8 mouse cellular contexts compared by ENCODE assay signal in the genomic region with DNA sequence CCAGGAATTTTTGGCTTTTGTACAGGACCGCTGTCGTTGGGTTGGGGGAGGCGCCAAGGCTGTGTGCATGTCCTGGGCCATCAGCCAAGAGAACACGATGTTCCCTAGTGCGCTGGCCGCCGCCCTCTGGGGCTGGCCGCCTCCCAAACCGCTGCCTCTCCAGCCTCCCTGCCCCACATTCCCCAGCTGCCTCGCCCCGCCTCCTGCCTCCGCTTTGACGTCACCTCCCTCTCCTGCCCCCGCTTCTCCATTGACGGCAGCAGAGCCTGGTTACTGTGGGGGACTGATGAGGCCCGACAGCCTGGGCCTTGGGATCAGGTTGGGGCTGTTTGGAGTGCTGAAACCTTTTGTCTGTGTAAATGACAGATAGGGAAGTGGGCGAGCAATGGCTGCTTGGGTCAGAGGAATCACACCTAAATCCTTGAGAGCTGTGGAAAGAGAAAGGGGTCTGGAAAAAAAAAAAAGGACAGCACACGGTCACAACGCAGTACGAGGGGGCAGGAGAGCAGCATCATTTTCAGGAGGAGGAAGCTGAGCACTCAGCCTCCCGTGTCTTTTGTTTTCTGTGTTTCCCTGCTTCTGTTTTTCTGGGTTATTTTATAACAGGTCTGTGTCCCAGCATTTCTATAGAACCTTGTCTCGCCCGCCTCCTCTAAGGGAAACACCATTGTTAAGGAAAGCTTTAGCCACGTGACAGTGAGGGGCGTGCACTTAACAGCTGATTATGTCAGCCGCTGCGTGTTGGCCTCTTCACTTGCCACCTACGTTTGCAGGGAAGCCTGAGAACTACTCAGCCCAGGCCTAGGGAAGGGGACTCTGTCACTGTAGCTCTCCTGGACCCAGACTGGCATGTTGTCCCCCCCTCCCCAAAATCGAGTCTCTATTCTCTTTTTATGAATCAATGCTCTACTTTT. TPM values are rescaled to one million over a fixed set of nuclear protein-coding genes. Genes with fewer than 3 reads are reported as not detected.
DNase-seq lines count a peak whose midpoint lies in the region; ATAC-seq and TF ChIP-seq lines count a peak whose summit lies in the region.

No protein-coding gene starts in this region.

- WGBS in forebrain, embryonic 11.5 days = 1% methylated on average over 29 of the region's 29 CpGs
- 2% methylated on average over 29 of the region's 29 CpGs for WGBS in heart, embryonic 16.5 days
- WGBS in liver, embryonic 15.5 days (ENCODE audit: insufficient replicate concordance) = 2% methylated on average over 29 of the region's 29 CpGs
- WGBS in neural tube, embryonic 11.5 days = 3% methylated on average over 27 of the region's 29 CpGs
- under 1% methylated on average over 29 of the region's 29 CpGs for WGBS in stomach, postnatal 0 days

- TF ChIP-seq EP300 in stomach, postnatal 0 days (optimal IDR thresholded peaks at IDR 0.05) = peak; percentile 99

- peak overlapping the region; percentile 59 for H3K4me2 ChIP-seq in forebrain, embryonic 11.5 days (ENCODE audit: low read depth, low read length, severe bottlenecking)
- peak overlapping the region; percentile 98 for H3K4me2 ChIP-seq in heart, embryonic 16.5 days (ENCODE audit: low read depth, low read length)
- H3K4me2 ChIP-seq in liver, embryonic 15.5 days = peak overlapping the region; percentile 94
- H3K4me2 ChIP-seq in neural tube, embryonic 11.5 days (ENCODE audit: low read depth) = peak overlapping the region; percentile 41
- peak overlapping the region; percentile 70 for H3K4me2 ChIP-seq in stomach, postnatal 0 days (replicated peaks; ENCODE audit: low read depth)

- peak overlapping the region; percentile 68 for H3K4me3 ChIP-seq in brown adipose tissue, adult 24 weeks (ENCODE audit: insufficient read depth, low read depth, low read length)
- peak overlapping the region; percentile 22 for H3K4me3 ChIP-seq in forebrain, embryonic 11.5 days (ENCODE audit: low read depth, low read length)
- peak overlapping the region; percentile 76 for H3K4me3 ChIP-seq in heart, embryonic 16.5 days (ENCODE audit: low read length)
- peak overlapping the region; percentile 67 for H3K4me3 ChIP-seq in liver, embryonic 15.5 days (replicated peaks)
- peak overlapping the region; percentile 25 for H3K4me3 ChIP-seq in neural tube, embryonic 11.5 days (ENCODE audit: low read depth, low read length)
- peak overlapping the region; percentile 91 for H3K4me3 ChIP-seq in stomach, postnatal 0 days (ENCODE audit: low read depth, low read length)

- no peaks in the 10 kb centered on the region for H3K27me3 ChIP-seq in forebrain, embryonic 11.5 days (ENCODE audit: control insufficient read depth, insufficient read depth, low read length)
- no peaks in the 10 kb centered on the region for H3K27me3 ChIP-seq in heart, embryonic 16.5 days (ENCODE audit: control insufficient read depth, insufficient read depth, low read length)
- H3K27me3 ChIP-seq in liver, embryonic 15.5 days = no peaks in the 10 kb centered on the region
- H3K27me3 ChIP-seq in neural tube, embryonic 11.5 days (ENCODE audit: control insufficient read depth, insufficient read depth, low read length) = no peaks in the 10 kb centered on the region
- H3K27me3 ChIP-seq in stomach, postnatal 0 days (ENCODE audit: control insufficient read depth, insufficient read depth, low read length) = no peaks in the 10 kb centered on the region

- DNase-seq in CD4-positive helper T cell, adult 2 months (ENCODE audit: low read depth, low spot score) = peak; percentile 93
- DNase-seq in forebrain, embryonic 11.5 days (ENCODE audit: low spot score) = peak; percentile 93
- peak; percentile 100 for DNase-seq in kidney, postnatal 36 days
- DNase-seq in neural tube, embryonic 11.5 days (ENCODE audit: low spot score) = peak; percentile 82
- DNase-seq in stomach, postnatal 0 days (ENCODE audit: low spot score) = peak; percentile 99

- no peak for TF ChIP-seq CTCF in stomach, postnatal 0 days (IDR thresholded peaks at IDR 0.05; ENCODE audit: low read depth)

- H3K9me3 ChIP-seq in forebrain, embryonic 11.5 days (ENCODE audit: control insufficient read depth, low read length) = no peaks in the 10 kb centered on the region
- no peaks in the 10 kb centered on the region for H3K9me3 ChIP-seq in heart, embryonic 16.5 days (replicated peaks; ENCODE audit: control insufficient read depth, low read length)
- no peaks in the 10 kb centered on the region for H3K9me3 ChIP-seq in liver, embryonic 15.5 days (replicated peaks)
- no peaks in the 10 kb centered on the region for H3K9me3 ChIP-seq in neural tube, embryonic 11.5 days (ENCODE audit: control insufficient read depth, low read length)
- no peaks in the 10 kb centered on the region for H3K9me3 ChIP-seq in stomach, postnatal 0 days (ENCODE audit: control insufficient read depth, low read length)

- H3K36me3 ChIP-seq in forebrain, embryonic 11.5 days (ENCODE audit: control insufficient read depth, insufficient read depth, low read length) = peaks cover 2% of the 10 kb centered on the region
- H3K36me3 ChIP-seq in heart, embryonic 16.5 days (ENCODE audit: control insufficient read depth, insufficient read depth) = peaks cover 19% of the 10 kb centered on the region
- peaks cover 25% of the 10 kb centered on the region for H3K36me3 ChIP-seq in liver, embryonic 15.5 days (replicated peaks)
- peaks cover 4% of the 10 kb centered on the region for H3K36me3 ChIP-seq in neural tube, embryonic 11.5 days (ENCODE audit: control insufficient read depth, insufficient read depth, low read length)
- H3K36me3 ChIP-seq in stomach, postnatal 0 days (ENCODE audit: control insufficient read depth, insufficient read depth, low read length) = peaks cover 22% of the 10 kb centered on the region

- peak overlapping the region; percentile 45 for H3K9ac ChIP-seq in forebrain, embryonic 11.5 days (ENCODE audit: low read length)
- peak overlapping the region; percentile 93 for H3K9ac ChIP-seq in heart, embryonic 16.5 days (ENCODE audit: low read length)
- H3K9ac ChIP-seq in liver, embryonic 15.5 days = peak overlapping the region; percentile 77
- peak overlapping the region; percentile 53 for H3K9ac ChIP-seq in neural tube, embryonic 11.5 days (ENCODE audit: low read length)
- peak overlapping the region; percentile 99 for H3K9ac ChIP-seq in stomach, postnatal 0 days (ENCODE audit: low read length)

- peaks cover 6% of the 10 kb centered on the region for H3K4me1 ChIP-seq in brown adipose tissue, adult 24 weeks (ENCODE audit: control insufficient read depth, insufficient read depth, insufficient read length, low read length)
- peaks cover 34% of the 10 kb centered on the region for H3K4me1 ChIP-seq in forebrain, embryonic 11.5 days (replicated peaks; ENCODE audit: control insufficient read depth, insufficient read depth, low read length)
- H3K4me1 ChIP-seq in heart, embryonic 16.5 days (ENCODE audit: control insufficient read depth, insufficient read depth, low read length) = peaks cover 38% of the 10 kb centered on the region
- peaks cover 81% of the 10 kb centered on the region for H3K4me1 ChIP-seq in liver, embryonic 15.5 days (replicated peaks)
- peaks cover 41% of the 10 kb centered on the region for H3K4me1 ChIP-seq in neural tube, embryonic 11.5 days (ENCODE audit: control insufficient read depth, insufficient read depth, low read length)
- peaks cover 8% of the 10 kb centered on the region for H3K4me1 ChIP-seq in stomach, postnatal 0 days (replicated peaks; ENCODE audit: control insufficient read depth, insufficient read depth)

- 0 out of 2 replicates have a peak, but pooled peaks have one; percentile 1 for ATAC-seq in forebrain, embryonic 11.5 days (replicated peaks; ENCODE audit: low FRiP score)
- ATAC-seq in heart, embryonic 16.5 days (replicated peaks; ENCODE audit: extremely low read depth, insufficient read depth, low FRiP score) = peak; percentile 59
- peak; percentile 40 for ATAC-seq in liver, embryonic 15.5 days (ENCODE audit: insufficient read depth)
- ATAC-seq in neural tube, embryonic 11.5 days (ENCODE audit: insufficient read depth, low FRiP score, low TSS enrichment) = no peak
- ATAC-seq in stomach, postnatal 0 days (ENCODE audit: low FRiP score, low TSS enrichment) = peak; percentile 67

- peak overlapping the region; percentile 100 for H3K27ac ChIP-seq in brown adipose tissue, adult 24 weeks (replicated peaks; ENCODE audit: low read depth, low read length)
- peak overlapping the region; percentile 73 for H3K27ac ChIP-seq in forebrain, embryonic 11.5 days (ENCODE audit: low read depth, low read length)
- H3K27ac ChIP-seq in heart, embryonic 16.5 days (ENCODE audit: low read length) = peak overlapping the region; percentile 99
- peak overlapping the region; percentile 94 for H3K27ac ChIP-seq in liver, embryonic 15.5 days (replicated peaks)
- H3K27ac ChIP-seq in neural tube, embryonic 11.5 days (ENCODE audit: low read depth, low read length) = peak overlapping the region; percentile 68; the same call in 1 of the 2 replicates
- H3K27ac ChIP-seq in stomach, postnatal 0 days (replicated peaks) = peak overlapping the region; percentile 100

RNA-seq across cellular contexts. Expression of a gene that starts 2.2 kb away (rescaled TPM):
- 7.9 and 15.6 TPM in 2 replicates for polyA plus RNA-seq in brown adipose tissue, adult 24 weeks (2012; ENCODE audit: insufficient read depth, insufficient read length, missing spikeins)
- polyA plus RNA-seq in forebrain, embryonic 11.5 days (2014; fragmentation: Nextera tagmentation; extraction: Ambion mirVana) = 8.2 and 10.0 TPM in 2 replicates
- 19.6 and 21.9 TPM in 2 replicates for polyA plus RNA-seq in heart, embryonic 16.5 days (2015; fragmentation: Nextera tagmentation; extraction: Ambion mirVana)
- 6.4 and 7.6 TPM in 2 replicates for polyA plus RNA-seq in liver, embryonic 15.5 days (2015; fragmentation: Nextera tagmentation; extraction: Ambion mirVana)
- 10.7 and 10.9 TPM in 2 replicates for polyA plus RNA-seq in neural tube, embryonic 11.5 days (2014; fragmentation: Nextera tagmentation; extraction: Ambion mirVana)
- 7.7 and 13.1 TPM in 2 replicates for polyA plus RNA-seq in stomach, postnatal 0 days (2015; fragmentation: Nextera tagmentation; extraction: Ambion mirVana)

RNA-seq across cellular contexts. Expression of a gene that starts 9.0 kb away (rescaled TPM):
- 42.0 and 54.9 TPM in 2 replicates for polyA plus RNA-seq in brown adipose tissue, adult 24 weeks (2012; ENCODE audit: insufficient read depth, insufficient read length, missing spikeins)
- polyA plus RNA-seq in forebrain, embryonic 11.5 days (2014; fragmentation: Nextera tagmentation; extraction: Ambion mirVana) = 95.9 and 98.4 TPM in 2 replicates
- polyA plus RNA-seq in heart, embryonic 16.5 days (2015; fragmentation: Nextera tagmentation; extraction: Ambion mirVana) = 84.1 and 91.1 TPM in 2 replicates
- 14.9 and 19.6 TPM in 2 replicates for polyA plus RNA-seq in liver, embryonic 15.5 days (2015; fragmentation: Nextera tagmentation; extraction: Ambion mirVana)
- polyA plus RNA-seq in neural tube, embryonic 11.5 days (2014; fragmentation: Nextera tagmentation; extraction: Ambion mirVana) = 112 TPM in 2 replicates
- polyA plus RNA-seq in stomach, postnatal 0 days (2015; fragmentation: Nextera tagmentation; extraction: Ambion mirVana) = 43.0 and 53.7 TPM in 2 replicates

RNA-seq across cellular contexts. Expression of a gene that starts 23.0 kb away (rescaled TPM):
- not detected in 2 replicates for polyA plus RNA-seq in brown adipose tissue, adult 24 weeks (2012; ENCODE audit: insufficient read depth, insufficient read length, missing spikeins)
- polyA plus RNA-seq in forebrain, embryonic 11.5 days (2014; fragmentation: Nextera tagmentation; extraction: Ambion mirVana) = 0.11 and 0.24 TPM in 2 replicates
- polyA plus RNA-seq in heart, embryonic 16.5 days (2015; fragmentation: Nextera tagmentation; extraction: Ambion mirVana) = 0.50 TPM in 2 replicates
- 0.12 and 0.18 TPM in 2 replicates for polyA plus RNA-seq in liver, embryonic 15.5 days (2015; fragmentation: Nextera tagmentation; extraction: Ambion mirVana)
- 0.33 TPM in 1 of 2 replicates, not detected in the other for polyA plus RNA-seq in neural tube, embryonic 11.5 days (2014; fragmentation: Nextera tagmentation; extraction: Ambion mirVana)
- 0.29 and 0.41 TPM in 2 replicates for polyA plus RNA-seq in stomach, postnatal 0 days (2015; fragmentation: Nextera tagmentation; extraction: Ambion mirVana)

RNA-seq across cellular contexts. Expression of a gene that starts 25.1 kb away (rescaled TPM):
- polyA plus RNA-seq in brown adipose tissue, adult 24 weeks (2012; ENCODE audit: insufficient read depth, insufficient read length, missing spikeins) = 0.87 TPM in 1 of 2 replicates, not detected in the other
- 0.39 TPM in 1 of 2 replicates, not detected in the other for polyA plus RNA-seq in forebrain, embryonic 11.5 days (2014; fragmentation: Nextera tagmentation; extraction: Ambion mirVana)
- 0.41 and 0.72 TPM in 2 replicates for polyA plus RNA-seq in heart, embryonic 16.5 days (2015; fragmentation: Nextera tagmentation; extraction: Ambion mirVana)
- polyA plus RNA-seq in liver, embryonic 15.5 days (2015; fragmentation: Nextera tagmentation; extraction: Ambion mirVana) = 0.07 TPM in 1 of 2 replicates, not detected in the other
- polyA plus RNA-seq in neural tube, embryonic 11.5 days (2014; fragmentation: Nextera tagmentation; extraction: Ambion mirVana) = 0.24 TPM in 1 of 2 replicates, not detected in the other
- 0.24 and 0.41 TPM in 2 replicates for polyA plus RNA-seq in stomach, postnatal 0 days (2015; fragmentation: Nextera tagmentation; extraction: Ambion mirVana)

RNA-seq across cellular contexts. Expression of a gene that starts 26.6 kb away (rescaled TPM):
- polyA plus RNA-seq in brown adipose tissue, adult 24 weeks (2012; ENCODE audit: insufficient read depth, insufficient read length, missing spikeins) = 2.5 and 4.6 TPM in 2 replicates
- polyA plus RNA-seq in forebrain, embryonic 11.5 days (2014; fragmentation: Nextera tagmentation; extraction: Ambion mirVana) = 60.3 and 60.6 TPM in 2 replicates
- 43.3 and 46.5 TPM in 2 replicates for polyA plus RNA-seq in heart, embryonic 16.5 days (2015; fragmentation: Nextera tagmentation; extraction: Ambion mirVana)
- polyA plus RNA-seq in liver, embryonic 15.5 days (2015; fragmentation: Nextera tagmentation; extraction: Ambion mirVana) = 20.2 and 21.6 TPM in 2 replicates
- polyA plus RNA-seq in neural tube, embryonic 11.5 days (2014; fragmentation: Nextera tagmentation; extraction: Ambion mirVana) = 40.8 and 43.5 TPM in 2 replicates
- polyA plus RNA-seq in stomach, postnatal 0 days (2015; fragmentation: Nextera tagmentation; extraction: Ambion mirVana) = 28.4 and 30.8 TPM in 2 replicates

Comparison
In these comparisons a context has a peak if more than half of its experiments do, and no peak if none do; other contexts are left out.
1. H3K4me3 ChIP-seq: peak in every context shown above with its lines; median percentile 91 in stomach, postnatal 0 days; 76 in heart, embryonic 16.5 days; 68 in brown adipose tissue, adult 24 weeks; 67 in liver, embryonic 15.5 days; 25 in neural tube, embryonic 11.5 days; 22 in forebrain, embryonic 11.5 days.
2. H3K4me2 ChIP-seq: peak in every context shown above with its lines; median percentile 98 in heart, embryonic 16.5 days; 94 in liver, embryonic 15.5 days; 70 in stomach, postnatal 0 days; 59 in forebrain, embryonic 11.5 days; 41 in neural tube, embryonic 11.5 days.
3. H3K9ac ChIP-seq: peak in every context shown above with its lines; median percentile 99 in stomach, postnatal 0 days; 93 in heart, embryonic 16.5 days; 77 in liver, embryonic 15.5 days; 53 in neural tube, embryonic 11.5 days; 45 in forebrain, embryonic 11.5 days.